Mouse (Mus musculus) yolk sac, embryonic 10.5 days (tissue): ENCODE measurements at regions not wholly inside any gene's neighbourhood (a gene's known extent, or its start where the extent isn't known, plus 50 kb on each side); places are given as distances from the start of the nearest gene placed in this dataset.

Experiments used
- DNase-seq: peaks from one replicate; pipeline ENCODE4 v3.0.0-alpha.2; 2017; ENCODE audit warnings: low spot score

DNA sequence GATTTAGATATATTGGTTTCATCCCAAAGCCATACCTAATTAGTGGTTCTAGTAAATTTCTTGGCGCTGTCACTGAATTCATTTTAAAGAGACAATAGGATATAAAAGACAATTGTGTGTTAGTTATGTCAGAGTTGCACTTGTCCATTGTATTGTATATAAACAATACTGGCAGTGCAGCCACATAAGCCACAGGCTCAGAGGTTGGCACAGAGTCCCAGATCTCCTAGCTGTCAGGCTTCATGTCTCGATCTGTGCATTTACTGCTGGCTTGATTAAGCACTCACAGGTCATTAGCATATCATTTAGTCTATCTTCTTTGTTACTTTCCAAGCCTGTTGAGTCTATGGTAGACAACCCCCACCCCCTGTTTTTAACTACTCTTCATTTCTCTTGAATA, 66.6 kb upstream of the Dkk2 start:
- DNase-seq: no peak

DNA sequence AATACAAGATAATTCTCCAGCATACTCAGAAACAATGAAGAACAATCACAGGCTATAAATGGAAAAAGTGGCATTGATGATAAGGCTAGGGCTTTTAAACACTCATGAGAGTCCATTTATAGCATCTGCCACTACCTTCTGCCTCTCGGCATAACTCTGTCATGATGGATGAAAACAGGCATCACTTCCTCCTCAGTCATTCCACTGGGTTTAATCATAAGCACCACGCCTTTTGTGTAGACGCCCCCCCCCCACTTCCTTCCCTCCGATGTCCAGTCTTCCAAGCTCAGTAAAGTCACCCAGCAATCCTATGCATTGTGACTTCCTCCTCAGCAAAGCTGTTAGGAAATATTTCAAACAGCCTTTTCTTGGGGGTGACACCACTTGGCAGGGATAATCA, 63.1 kb upstream of the Dkk2 start:
- DNase-seq: no peak

- no peak for DNase-seq
Observed at GRCm38 (mm10) chr3:132023342-132023741, 61.8 kb upstream of the Dkk2 start.

- no peak for DNase-seq
Observed at GRCm38 (mm10) chr3:132029112-132029511, 56.0 kb upstream of the Dkk2 start.

- no peak for DNase-seq
Observed at GRCm38 (mm10) chr3:132033078-132033713, 51.9 kb upstream of the Dkk2 start.

- DNase-seq: no peak
Observed at GRCm38 (mm10) chr3:132035176-132035575, 49.9 kb upstream of the Dkk2 start.
